Mouse (Mus musculus) adrenal gland, adult 10 weeks (tissue): ENCODE data around the gene Dguok. TPM values are rescaled to one million over a fixed set of nuclear protein-coding genes. Genes with fewer than 3 reads are reported as not detected.

Experiments used
- polyA plus RNA-seq: library from polyadenylated mRNA; stranded (reverse); fragments of 350-450 nt; fragmentation: Illumina TruSeq; extraction: RNeasy Lipid Tissue Mini Kit (QIAGEN cat#74804); gene quantifications from one replicate; pipeline ENCODE4 v1.2.3, GENCODE M21; 2014; ENCODE audit warnings: low read depth, low replicate concordance

Dguok gene
- polyA plus RNA-seq, result 34.9 TPM

GRCm38 (mm10) chr6:83506258-83507167 lies at the start of gene Dguok:
Gene Dguok, minus strand, starts transcription at chr6:83506969.

GRCm38 (mm10) chr6:83536028-83536794 lies 29.4 kb upstream of the Dguok start, which contains the start of gene Actg2:
Gene Actg2, minus strand, starts transcription at chr6:83536265.

GRCm38 (mm10) chr6:83459034-83459644 lies 47.6 kb downstream of the Dguok start, which contains the start of gene Tet3:
Gene Tet3, minus strand, starts transcription at chr6:83459084.

Other genes starting within 250 kb of the Dguok start
- gene Mthfd2, start 181.1 kb downstream of the Dguok start, polyA plus RNA-seq, result 8.0 TPM
- gene Mob1a, start 181.0 kb downstream of the Dguok start, polyA plus RNA-seq, result 205 TPM
- gene Bola3, start 157.8 kb downstream of the Dguok start, polyA plus RNA-seq, result 147 TPM
- 8.1 TPM for gene Tet3, start 47.9 kb downstream of the Dguok start, polyA plus RNA-seq
- 1.5 TPM for gene Actg2, start 29.3 kb upstream of the Dguok start, polyA plus RNA-seq
- gene Stambp, start 65.8 kb upstream of the Dguok start, polyA plus RNA-seq, result 83.3 TPM
- not detected for gene Clec4f, start 149.2 kb upstream of the Dguok start, polyA plus RNA-seq
- gene Cd207, start 170.9 kb upstream of the Dguok start, polyA plus RNA-seq, result not detected
- gene Vax2, start 204.3 kb upstream of the Dguok start, polyA plus RNA-seq, result not detected
- gene Atp6v1b1, start 236.0 kb upstream of the Dguok start, polyA plus RNA-seq, result not detected